Mouse (Mus musculus) intestine, embryonic 16.5 days (tissue): Measurements from ENCODE around the gene Aqr. TPM values are rescaled to one million over a fixed set of nuclear protein-coding genes. Genes with fewer than 3 reads are reported as not detected.

ENCODE experiments used
- ATAC-seq: fragments of 200-750 bp; cut with Nextera tagmentation; 2 replicates; pipeline ENCODE4 v1.8.0; 2017; ENCODE audit warnings: moderate TSS enrichment, moderate library complexity
- H3K27ac ChIP-seq: fragments of 300-500 bp; sonication (generic); 2 replicates; pipeline ENCODE4 v1.5.1; 2014; ENCODE audit warnings: mild to moderate bottlenecking, low read length
- H3K27me3 ChIP-seq: fragments of 300-500 bp; sonication (generic); replicated peaks from 2 replicates; pipeline ENCODE4 v1.6.1; 2014; ENCODE audit warnings: low read length, control low read depth, mixed read lengths; ENCODE audit not compliant: control insufficient read depth, insufficient read depth
- H3K36me3 ChIP-seq: fragments of 300-500 bp; sonication (generic); 2 replicates; pipeline ENCODE4 v1.6.1; 2014; ENCODE audit warnings: low read length, control low read depth; ENCODE audit not compliant: control insufficient read depth, insufficient read depth
- H3K4me1 ChIP-seq: fragments of 300-500 bp; sonication (generic); 2 replicates; pipeline ENCODE4 v1.6.1; 2014; ENCODE audit warnings: low read length, control low read depth, mixed read lengths; ENCODE audit not compliant: control insufficient read depth, insufficient read depth
- H3K4me2 ChIP-seq: fragments of 300-500 bp; sonication (generic); 2 replicates; pipeline ENCODE4 v1.6.1; 2014; ENCODE audit warnings: low read depth, low read length, control low read depth
- H3K4me3 ChIP-seq: fragments of 300-500 bp; sonication (generic); 2 replicates; pipeline ENCODE4 v1.5.1; 2014; ENCODE audit warnings: mild to moderate bottlenecking, low read length
- H3K9ac ChIP-seq: fragments of 300-500 bp; sonication (generic); 2 replicates; pipeline ENCODE4 v1.6.1; 2014; ENCODE audit warnings: low read depth, low read length
- H3K9me3 ChIP-seq: fragments of 300-500 bp; sonication (generic); 2 replicates; pipeline ENCODE4 v1.6.1; 2016; ENCODE audit warnings: low read length, control low read depth; ENCODE audit not compliant: control insufficient read depth
- WGBS: fragments of 180-500 bp; shearing (Covaris S2); extraction: QIAGEN DNeasy Blood & Tissue Kit; methylation state at CpG from one replicate; pipeline ENCODE4 v1.1.7; 2014; 5-methylcytosine and 5-hydroxymethylcytosine counted together
- microRNA-seq: library from miRNA; unstranded; fragments of <30 nt; microRNA quantifications from one replicate; pipeline ENCODE4, GENCODE M21; 2016
- polyA plus RNA-seq: library from polyadenylated mRNA; unstranded; fragments of >200 nt; fragmentation: Nextera tagmentation; extraction: Ambion mirVana; gene quantifications from 2 replicates; pipeline ENCODE4 v1.2.1, GENCODE M21; 2015

The Aqr gene
- polyA plus RNA-seq, 1 experiment from 2014 or later, result 29.7 TPM

- ATAC-seq, result no peak
These were observed 127.2 kb downstream of the Aqr start for GRCm38 (mm10) chr2:114059608-114060007.

GRCm38 (mm10) chr2:114058226-114058796 lies 128.5 kb downstream of the Aqr start:
- Histone ChIP-seq H3K4me1 (no peaks in the 10 kb centered on the region), H3K9ac (no peak overlapping the region), H3K4me3 (no peak overlapping the region), H3K27me3 (no peaks in the 10 kb centered on the region), H3K4me2 (no peak overlapping the region), H3K27ac (no peak overlapping the region), H3K9me3 (no peaks in the 10 kb centered on the region), H3K36me3 (no peaks in the 10 kb centered on the region)
- ATAC-seq, result no peak
- WGBS, result 88% methylated on average over 10 of the region's 10 CpGs

More at GRCm38 (mm10) chr2:114059608-114060007, 127.2 kb downstream of the Aqr start:
- Histone ChIP-seq H3K9ac (no peak overlapping the region), H3K36me3 (no peaks in the 10 kb centered on the region), H3K4me2 (no peak overlapping the region), H3K27ac (no peak overlapping the region), H3K4me1 (no peaks in the 10 kb centered on the region), H3K27me3 (no peaks in the 10 kb centered on the region), H3K9me3 (no peaks in the 10 kb centered on the region), H3K4me3 (no peak overlapping the region)
- WGBS, result 41% methylated on average over 1 of the region's 1 CpGs

GRCm38 (mm10) chr2:114057303-114057853 lies 129.4 kb downstream of the Aqr start:
- H3K36me3 ChIP-seq, result no peaks in the 10 kb centered on the region
- H3K4me2 ChIP-seq, result no peak overlapping the region
- no peak overlapping the region for H3K27ac ChIP-seq
- WGBS, result 15% methylated on average over 10 of the region's 10 CpGs
- H3K9me3 ChIP-seq, result no peaks in the 10 kb centered on the region
- H3K4me3 ChIP-seq, result no peak overlapping the region
- H3K27me3 ChIP-seq, result no peaks in the 10 kb centered on the region
- no peaks in the 10 kb centered on the region for H3K4me1 ChIP-seq
- no peak for ATAC-seq
- H3K9ac ChIP-seq, result no peak overlapping the region

- Histone ChIP-seq H3K9me3 (no peaks in the 10 kb centered on the region), H3K27ac (no peak overlapping the region), H3K4me2 (no peak overlapping the region), H3K9ac (no peak overlapping the region), H3K27me3 (no peaks in the 10 kb centered on the region), H3K36me3 (no peaks in the 10 kb centered on the region), H3K4me1 (no peaks in the 10 kb centered on the region), H3K4me3 (no peak overlapping the region)
- ATAC-seq, result no peak
- WGBS, result 93% methylated on average over 4 of the region's 4 CpGs
These were observed 132.7 kb downstream of the Aqr start for GRCm38 (mm10) chr2:114054129-114054528.

- no peaks in the 10 kb centered on the region for H3K4me1 ChIP-seq
- ATAC-seq, result peak; percentile 64; the same call in 1 of the 2 replicates
- H3K27ac ChIP-seq, result no peak within 1 kb of the TSS
- peak within 1 kb of the TSS; percentile 49 for H3K4me2 ChIP-seq
- no peaks in the 10 kb centered on the region for H3K27me3 ChIP-seq
- WGBS, result 25% methylated on average over 13 of the region's 14 CpGs
- H3K9ac ChIP-seq, result peak within 1 kb of the TSS; percentile 35; the same call in 1 of the 2 replicates
- H3K36me3 ChIP-seq, result no peaks in the 10 kb centered on the region
- H3K4me3 ChIP-seq, result peak within 1 kb of the TSS; percentile 27
- no peaks in the 10 kb centered on the region for H3K9me3 ChIP-seq
These were observed 133.9 kb downstream of the Aqr start, which contains the start of gene Actc1 for GRCm38 (mm10) chr2:114052696-114053598. TSS of gene Actc1 (minus strand) at chr2:114053548.

GRCm38 (mm10) chr2:114051871-114052241 lies 135.0 kb downstream of the Aqr start:
- H3K9me3 ChIP-seq, result no peaks in the 10 kb centered on the region
- H3K9ac ChIP-seq, result no peak overlapping the region
- no peaks in the 10 kb centered on the region for H3K36me3 ChIP-seq
- H3K27me3 ChIP-seq, result no peaks in the 10 kb centered on the region
- H3K27ac ChIP-seq, result no peak overlapping the region
- no peaks in the 10 kb centered on the region for H3K4me1 ChIP-seq
- H3K4me2 ChIP-seq, result no peak overlapping the region
- no peak overlapping the region for H3K4me3 ChIP-seq
- 94% methylated on average over 13 of the region's 14 CpGs for WGBS
- no peak for ATAC-seq

Small RNA genes within 50 kb of the gene (microRNA-seq; reads per million reads assigned to microRNA genes)
- gene Mir7002, result not detected

Other genes with a start within 250 kb of the Aqr start
- gene Gjd2, start 173.4 kb downstream of the Aqr start, polyA plus RNA-seq, result 0.45 and 0.59 TPM in 2 replicates
- 38.2 and 41.1 TPM in 2 replicates for gene Actc1, start 133.5 kb downstream of the Aqr start, polyA plus RNA-seq
- 2.7 and 2.9 TPM in 2 replicates for gene Zfp770, start 14.4 kb upstream of the Aqr start, polyA plus RNA-seq